Mouse (Mus musculus) activated CD4-positive, CD25-positive, alpha-beta regulatory T cell, adult 9 weeks (primary cell): Measurements from ENCODE around the gene Efnb1. TPM values are rescaled to one million over a fixed set of nuclear protein-coding genes. Genes with fewer than 3 reads are reported as not detected.

Source experiments
- polyA plus RNA-seq: library from polyadenylated mRNA; unstranded; fragments of 100-300 nt; shearing (Covaris generic); gene quantifications from one replicate; pipeline ENCODE4 v1.2.1, GENCODE M21; 2017

The Efnb1 gene
- 0.97 TPM for polyA plus RNA-seq

DNA sequence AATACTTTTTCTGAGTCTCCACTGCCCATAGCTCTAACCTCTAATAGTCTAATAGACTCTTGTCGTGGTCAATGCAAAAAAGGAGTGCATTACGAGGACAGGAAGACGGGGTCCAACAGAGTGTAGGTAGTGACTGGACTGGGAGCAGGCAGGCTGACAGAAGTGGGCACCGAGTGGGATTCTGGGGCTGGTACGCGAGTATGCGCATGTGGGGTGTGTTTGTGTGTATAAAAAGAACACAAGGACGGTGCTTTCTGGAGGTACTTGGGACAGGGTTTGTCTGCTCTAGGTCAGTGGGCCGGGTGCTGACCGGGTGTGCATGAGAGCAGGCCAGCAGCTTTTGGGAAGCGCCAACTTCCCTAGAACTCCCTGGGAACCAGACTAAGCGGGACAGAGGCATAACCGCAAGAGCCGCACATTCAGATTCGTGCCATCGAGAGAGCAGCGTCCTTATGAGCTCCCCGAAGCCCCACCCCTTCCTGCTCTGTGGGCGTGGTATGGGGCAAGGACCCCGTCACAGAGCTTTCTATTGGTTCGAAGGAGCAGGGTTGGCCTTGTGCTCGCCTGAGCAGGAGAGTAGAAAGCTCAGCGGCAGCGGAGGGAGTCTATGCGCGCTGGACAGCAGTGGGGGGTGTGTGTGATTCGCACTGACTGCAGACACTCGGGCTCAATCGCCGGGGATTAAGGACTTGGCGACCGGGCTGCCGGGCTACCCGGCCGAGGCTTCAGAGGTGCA lies at the start of gene Efnb1:
Gene Efnb1, plus strand, starts transcription at position 608 of the 736 bp plus-strand sequence.

Other genes with a start within 250 kb of the Efnb1 start
- gene Ophn1, start 245.1 kb upstream of the Efnb1 start, polyA plus RNA-seq = 0.11 TPM
- gene Yipf6, start 199.8 kb upstream of the Efnb1 start, polyA plus RNA-seq = 30.3 TPM
- 0.78 TPM for gene Stard8, start 132.9 kb upstream of the Efnb1 start, polyA plus RNA-seq